Mouse (Mus musculus) limb, embryonic 14.5 days (tissue): ENCODE measurements at regions not wholly inside any gene's neighbourhood (a gene's known extent, or its start where the extent isn't known, plus 50 kb on each side); places are given as distances from the start of the nearest gene placed in this dataset.

ENCODE experiments used
- ATAC-seq: fragments of 200-750 bp; cut with Nextera tagmentation; 2 replicates; pipeline ENCODE4 v1.8.0; 2017; ENCODE audit warnings: low read depth, moderate number of reproducible peaks, moderate TSS enrichment; ENCODE audit not compliant: low FRiP score
- DNase-seq: peaks from one replicate; pipeline ENCODE4 v3.0.0-alpha.2; 2015; ENCODE audit warnings: low spot score
- H3K27ac ChIP-seq: fragments of 300-500 bp; sonication (generic); replicated peaks from 2 replicates; pipeline ENCODE4 v1.5.1; 2014; ENCODE audit warnings: low read depth, mild to moderate bottlenecking, low read length, moderate library complexity, mixed read lengths
- H3K27me3 ChIP-seq: fragments of 300-500 bp; sonication (generic); 2 replicates; pipeline ENCODE4 v1.6.1; 2014; ENCODE audit warnings: low read length, mixed read lengths; ENCODE audit not compliant: control insufficient read depth, insufficient read depth
- H3K36me3 ChIP-seq: fragments of 300-500 bp; sonication (generic); 2 replicates; pipeline ENCODE4 v1.6.1; 2014; ENCODE audit warnings: mild to moderate bottlenecking, low read length, moderate library complexity, mixed read lengths; ENCODE audit not compliant: control insufficient read depth, insufficient read depth
- H3K4me1 ChIP-seq: fragments of 300-500 bp; sonication (generic); 2 replicates; pipeline ENCODE4 v1.6.1; 2014; ENCODE audit warnings: antibody characterized with exemption, low read length, mixed read lengths; ENCODE audit not compliant: control insufficient read depth, insufficient read depth
- H3K4me2 ChIP-seq: fragments of 300-500 bp; sonication (generic); replicated peaks from 2 replicates; pipeline ENCODE4 v1.6.1; 2014; ENCODE audit warnings: low read depth, mild to moderate bottlenecking, low read length, moderate library complexity; ENCODE audit not compliant: severe bottlenecking
- H3K4me3 ChIP-seq: fragments of 300-500 bp; sonication (generic); replicated peaks from 2 replicates; pipeline ENCODE4 v1.5.1; 2014; ENCODE audit warnings: low read length
- H3K9ac ChIP-seq: fragments of 300-500 bp; sonication (generic); 2 replicates; pipeline ENCODE4 v1.6.1; 2014; ENCODE audit warnings: mild to moderate bottlenecking, low read depth, low read length, moderate library complexity; ENCODE audit not compliant: severe bottlenecking
- H3K9me3 ChIP-seq: fragments of 300-500 bp; sonication (generic); 2 replicates; pipeline ENCODE4 v1.6.1; 2016; ENCODE audit warnings: low read length; ENCODE audit not compliant: control insufficient read depth
- POLR2A ChIP-seq: fragments of 200-500 bp; IDR thresholded peaks from 2 replicates; pipeline ENCODE4 v1.8.0; 2012; ENCODE audit warnings: inconsistent platforms, mild to moderate bottlenecking, moderate library complexity, borderline replicate concordance; ENCODE audit not compliant: insufficient read depth, insufficient read length; ENCODE audit errors: extremely low read depth
- WGBS: fragments of 180-500 bp; shearing (Covaris S2); extraction: QIAGEN DNeasy Blood & Tissue Kit; methylation state at CpG from one replicate; pipeline ENCODE4 v1.1.7; 2014; 5-methylcytosine and 5-hydroxymethylcytosine counted together

DNA sequence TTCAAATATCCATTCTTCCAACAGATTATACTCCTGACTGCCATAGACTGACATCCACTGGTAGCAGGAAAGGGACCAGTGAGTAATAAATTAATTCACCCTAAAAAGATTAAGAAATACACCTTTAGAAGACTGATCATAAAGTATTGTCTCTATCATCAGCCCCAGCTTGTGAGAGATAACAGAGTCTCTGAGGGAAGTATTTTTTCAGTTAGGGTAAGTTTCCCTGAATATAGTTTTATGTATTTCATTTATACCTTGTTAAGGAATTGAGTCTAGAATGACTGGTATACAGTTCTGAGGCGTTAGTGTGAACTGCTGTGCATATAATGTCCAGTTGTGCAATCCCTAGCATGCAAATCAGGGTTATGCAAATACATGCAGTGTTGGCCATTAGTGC lies 569.3 kb upstream of the Tle4 start:
- H3K27me3 ChIP-seq, result no peaks in the 10 kb centered on the region
- H3K9ac ChIP-seq, result no peak overlapping the region
- ATAC-seq (no peak), DNase-seq (no peak)
- no peaks in the 10 kb centered on the region for H3K9me3 ChIP-seq
- no peak overlapping the region for H3K4me2 ChIP-seq
- WGBS, result 65% methylated on average over 1 of the region's 1 CpGs
- H3K27ac ChIP-seq, result no peak overlapping the region
- no peaks in the 10 kb centered on the region for H3K36me3 ChIP-seq
- no peak for TF ChIP-seq POLR2A
- H3K4me1 ChIP-seq, result no peaks in the 10 kb centered on the region
- H3K4me3 ChIP-seq, result no peak overlapping the region

DNA sequence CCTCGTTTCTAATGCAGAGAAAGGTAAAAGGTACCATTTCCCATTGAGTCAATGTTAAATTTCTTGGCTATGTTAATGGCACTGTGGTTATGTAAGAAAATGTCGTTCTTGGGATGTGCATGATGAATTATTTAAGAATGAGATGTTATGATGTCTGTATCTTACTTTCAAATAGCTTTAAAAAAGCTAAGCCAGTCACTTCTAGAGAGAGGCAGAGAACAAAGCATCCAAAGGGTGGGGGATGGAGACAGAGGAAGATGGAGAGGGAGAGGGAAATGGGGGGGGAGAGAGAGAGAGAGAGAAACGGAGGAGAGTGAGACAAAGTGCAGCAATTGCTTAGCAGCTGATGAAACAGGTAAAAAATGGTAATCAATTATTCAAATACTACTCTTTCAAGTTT lies 562.8 kb upstream of the Tle4 start:
- no peak for TF ChIP-seq POLR2A
- Histone ChIP-seq H3K4me3 (no peak overlapping the region), H3K9me3 (no peaks in the 10 kb centered on the region), H3K36me3 (no peaks in the 10 kb centered on the region), H3K4me1 (no peaks in the 10 kb centered on the region), H3K27ac (no peak overlapping the region), H3K9ac (no peak overlapping the region), H3K27me3 (no peaks in the 10 kb centered on the region), H3K4me2 (no peak overlapping the region)
- ATAC-seq, result no peak
- WGBS, result 53% methylated on average over 3 of the region's 3 CpGs
- no peak for DNase-seq

DNA sequence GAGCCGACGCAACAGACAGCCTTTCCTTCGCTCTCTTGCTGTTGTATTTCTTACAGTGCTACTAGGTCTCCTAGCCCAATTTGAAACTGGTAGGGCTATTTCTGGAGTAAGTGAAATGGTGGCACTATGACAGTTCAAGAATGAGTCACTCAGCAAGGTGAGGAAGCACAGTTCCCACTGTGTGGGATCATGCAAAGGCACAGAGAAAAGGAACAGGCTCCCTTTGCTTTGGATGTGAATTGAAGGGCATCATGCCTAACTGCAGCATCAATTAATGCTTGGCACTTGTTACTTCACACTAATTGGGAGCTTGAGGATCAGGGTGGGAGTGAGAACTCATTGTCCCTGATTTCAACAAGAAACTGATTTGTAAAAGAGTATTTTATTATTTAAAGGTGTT lies 560.8 kb upstream of the Tle4 start:
- Histone ChIP-seq H3K4me2 (no peak overlapping the region), H3K27ac (no peak overlapping the region), H3K27me3 (no peaks in the 10 kb centered on the region), H3K36me3 (no peaks in the 10 kb centered on the region), H3K9ac (no peak overlapping the region), H3K4me3 (no peak overlapping the region), H3K4me1 (no peaks in the 10 kb centered on the region), H3K9me3 (no peaks in the 10 kb centered on the region)
- 94% methylated on average over 3 of the region's 3 CpGs for WGBS
- no peak for ATAC-seq
- DNase-seq, result no peak
- no peak for TF ChIP-seq POLR2A

DNA sequence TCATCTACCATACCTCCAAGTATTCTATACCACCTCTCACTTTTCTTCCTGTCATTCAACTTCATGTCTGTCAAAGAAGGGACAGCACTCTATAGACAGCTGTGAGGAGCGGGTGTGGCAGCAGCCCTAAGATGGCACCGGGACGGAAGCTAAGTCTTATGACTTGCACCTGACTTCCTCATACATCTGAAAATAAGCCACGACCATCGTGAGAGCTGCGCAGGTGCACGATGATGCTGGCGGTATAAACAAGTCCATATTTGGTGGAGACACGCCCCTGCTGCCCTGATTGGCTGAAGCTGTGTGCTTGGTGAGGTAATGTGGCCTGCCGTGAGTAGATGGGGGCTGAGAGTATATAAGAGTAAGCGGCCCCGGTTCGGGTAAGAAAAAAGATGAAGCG lies 560.3 kb upstream of the Tle4 start:
- Histone ChIP-seq H3K9me3 (no peaks in the 10 kb centered on the region), H3K4me3 (no peak overlapping the region), H3K4me1 (no peaks in the 10 kb centered on the region), H3K9ac (no peak overlapping the region), H3K36me3 (no peaks in the 10 kb centered on the region), H3K27me3 (no peaks in the 10 kb centered on the region), H3K27ac (no peak overlapping the region), H3K4me2 (no peak overlapping the region)
- TF ChIP-seq POLR2A, result no peak
- no peak for DNase-seq
- no peak for ATAC-seq
- WGBS, result 85% methylated on average over 14 of the region's 14 CpGs

DNA sequence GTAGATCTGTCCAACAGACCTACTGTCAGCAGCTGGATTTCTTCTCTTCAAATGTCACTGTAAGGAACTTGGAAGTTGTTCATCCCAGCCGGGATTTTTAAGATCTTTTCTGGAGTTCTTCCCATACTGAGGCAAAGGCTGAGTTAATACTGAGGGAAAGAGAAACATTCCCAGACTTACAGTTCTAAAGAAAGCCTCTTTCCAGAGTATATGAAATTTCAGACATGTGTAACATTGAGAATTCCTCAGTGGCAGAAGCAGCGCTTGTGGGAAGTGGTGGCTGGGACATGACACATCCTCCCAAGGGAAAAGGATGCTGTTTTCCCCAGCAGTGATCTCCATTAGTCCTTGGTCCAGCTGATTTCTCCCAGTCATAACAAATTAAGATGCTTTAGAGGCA lies 556.8 kb upstream of the Tle4 start:
- Histone ChIP-seq H3K4me3 (no peak overlapping the region), H3K27ac (no peak overlapping the region), H3K9ac (no peak overlapping the region), H3K36me3 (no peaks in the 10 kb centered on the region), H3K4me1 (no peaks in the 10 kb centered on the region), H3K9me3 (no peaks in the 10 kb centered on the region), H3K4me2 (no peak overlapping the region), H3K27me3 (no peaks in the 10 kb centered on the region)
- no peak for DNase-seq
- 61% methylated on average over 2 of the region's 2 CpGs for WGBS
- no peak for ATAC-seq
- no peak for TF ChIP-seq POLR2A

DNA sequence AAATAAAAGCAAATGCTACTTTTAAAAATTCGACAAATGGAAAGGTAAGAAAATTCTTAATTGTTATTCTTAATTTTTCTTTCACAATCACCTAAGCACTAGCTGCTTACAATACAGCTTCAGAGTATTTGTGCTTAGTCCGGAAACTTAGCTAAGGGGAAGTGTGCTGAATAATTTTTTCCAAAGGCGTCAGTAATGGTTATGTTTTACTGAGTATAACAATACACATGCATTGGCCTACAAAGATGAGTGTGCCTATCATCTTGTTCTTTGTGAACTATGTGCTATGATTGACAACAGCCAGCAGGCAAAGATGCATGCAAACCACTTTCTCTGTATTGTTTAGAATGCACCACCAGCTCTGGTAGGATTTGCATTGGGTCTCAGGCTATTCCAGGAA lies 548.5 kb upstream of the Tle4 start:
- Histone ChIP-seq H3K4me2 (no peak overlapping the region), H3K27me3 (no peaks in the 10 kb centered on the region), H3K4me1 (no peaks in the 10 kb centered on the region), H3K9ac (no peak overlapping the region), H3K9me3 (no peaks in the 10 kb centered on the region), H3K36me3 (no peaks in the 10 kb centered on the region), H3K27ac (no peak overlapping the region), H3K4me3 (no peak overlapping the region)
- WGBS, result 90% methylated on average over 3 of the region's 3 CpGs
- ATAC-seq (no peak), DNase-seq (no peak)
- TF ChIP-seq POLR2A, result no peak
